Mouse (Mus musculus) kidney, adult 18-20 months (tissue): Measurements from ENCODE around the gene Gm49405.

Experiments used
- DNase-seq: peaks from one replicate; pipeline ENCODE4 v3.0.0; 2021

The Gm49405 gene

DNA sequence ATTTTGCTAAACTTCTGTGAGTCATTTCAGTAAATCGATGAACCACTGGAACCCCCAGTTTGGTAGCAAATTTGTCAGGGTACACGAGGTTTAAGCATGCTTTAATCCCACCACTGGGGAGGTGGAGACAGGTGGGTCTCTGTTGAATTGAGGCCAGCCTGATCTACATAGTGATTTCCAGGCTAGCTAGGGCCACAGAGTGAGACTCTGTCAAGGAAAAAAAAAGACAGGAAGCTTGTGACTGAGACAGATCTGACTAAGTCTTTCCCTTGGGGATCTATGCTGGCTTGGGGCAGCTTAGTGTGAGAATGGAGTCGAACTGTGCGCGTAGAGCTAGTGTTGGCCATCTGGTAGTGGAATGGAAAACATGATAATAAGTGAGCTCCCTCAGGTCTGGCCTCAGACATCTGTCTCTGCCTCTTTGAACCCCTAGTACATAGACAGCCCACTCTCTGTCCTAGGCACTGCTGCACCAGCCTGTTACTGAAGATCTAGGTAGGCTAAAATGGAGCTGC, 52.1 kb downstream of the Gm49405 start:
- no peak for DNase-seq

DNA sequence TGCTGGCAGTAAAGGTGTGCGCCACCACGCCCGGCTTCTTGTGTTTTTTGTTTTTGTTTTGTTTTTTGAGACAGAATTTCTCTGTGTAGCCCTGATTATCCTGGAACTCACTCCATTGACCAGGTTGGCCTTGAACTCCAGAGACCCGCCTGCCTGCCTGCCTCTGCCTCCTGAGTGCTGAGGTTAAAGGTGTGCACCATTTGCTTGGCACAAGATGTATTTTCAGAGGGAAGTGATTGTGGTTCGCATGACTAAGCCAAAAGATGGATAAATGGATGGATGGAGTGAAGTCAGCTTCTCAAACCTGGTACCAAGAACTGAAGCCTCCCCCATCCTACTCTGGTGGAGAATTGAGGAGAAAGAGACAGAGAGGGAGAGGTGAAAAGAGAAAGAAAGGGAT, 54.2 kb downstream of the Gm49405 start:
- no peak for DNase-seq
